Mouse (Mus musculus) spleen, adult 18-20 months (tissue): ENCODE data around the gene Cyp46a1.

Experiments used
- DNase-seq, 2 experiments: peaks; one replicate each; pipeline ENCODE4 v3.0.0; 2022; ENCODE audit warnings: mixed read lengths in 2 of 2

Gene Cyp46a1

GRCm38 (mm10) chr12:108333895-108334445 is at the start of gene Cyp46a1:
Cyp46a1 (plus strand) TSS chr12:108334381.
- peak; percentile 93 to 95 for DNase-seq

- no peak for DNase-seq
Observed at GRCm38 (mm10) chr12:108284455-108285224, 49.5 kb upstream of the Cyp46a1 start.

- no peak for DNase-seq
Observed at GRCm38 (mm10) chr12:108285225-108286011, 48.8 kb upstream of the Cyp46a1 start.

GRCm38 (mm10) chr12:108286381-108286780 is 47.8 kb upstream of the Cyp46a1 start:
- DNase-seq, result no peak

- DNase-seq, result no peak
Observed at GRCm38 (mm10) chr12:108287011-108287410, 47.2 kb upstream of the Cyp46a1 start.

- DNase-seq, result no peak
Observed at GRCm38 (mm10) chr12:108288127-108288880, 45.9 kb upstream of the Cyp46a1 start.

- DNase-seq, result no peak
Observed at GRCm38 (mm10) chr12:108292419-108292818, 41.8 kb upstream of the Cyp46a1 start.

- DNase-seq, result peak; percentile 19 to 50
Observed at GRCm38 (mm10) chr12:108292957-108293356, 41.2 kb upstream of the Cyp46a1 start.

GRCm38 (mm10) chr12:108294620-108295019 is 39.6 kb upstream of the Cyp46a1 start:
- no peak for DNase-seq

- DNase-seq, result no peak
Observed at GRCm38 (mm10) chr12:108297033-108297432, 37.1 kb upstream of the Cyp46a1 start.

- DNase-seq, result no peak
Observed at GRCm38 (mm10) chr12:108301006-108301405, 33.2 kb upstream of the Cyp46a1 start.

GRCm38 (mm10) chr12:108303778-108304365 is 30.3 kb upstream of the Cyp46a1 start:
- DNase-seq, result no peak

- DNase-seq, result no peak
Observed at GRCm38 (mm10) chr12:108305172-108305571, 29.0 kb upstream of the Cyp46a1 start.

GRCm38 (mm10) chr12:108305812-108306794 is 28.1 kb upstream of the Cyp46a1 start, which contains the start of gene Hhipl1:
Hhipl1 (plus strand) TSS chr12:108306270.
- no peak for DNase-seq

GRCm38 (mm10) chr12:108307553-108307952 is 26.6 kb upstream of the Cyp46a1 start:
- peak in 1 of 2 experiments; percentile 36 for DNase-seq

GRCm38 (mm10) chr12:108308363-108308856 is 25.8 kb upstream of the Cyp46a1 start:
- DNase-seq, result no peak

- DNase-seq, result no peak
Observed at GRCm38 (mm10) chr12:108309116-108309794, 24.9 kb upstream of the Cyp46a1 start.

- no peak for DNase-seq
Observed at GRCm38 (mm10) chr12:108310041-108310440, 24.1 kb upstream of the Cyp46a1 start.

GRCm38 (mm10) chr12:108310456-108311027 is 23.6 kb upstream of the Cyp46a1 start:
- DNase-seq, result no peak

- DNase-seq, result no peak
Observed at GRCm38 (mm10) chr12:108311741-108312290, 22.4 kb upstream of the Cyp46a1 start.
